Mouse (Mus musculus): ENCODE results near the gene Esp8.
"Not testable (repeated sequence)": the region's sequence is repeated elsewhere in the genome, so short reads cannot be mapped to it uniquely, and the experiment has no call there.

Gene Esp8

DNA sequence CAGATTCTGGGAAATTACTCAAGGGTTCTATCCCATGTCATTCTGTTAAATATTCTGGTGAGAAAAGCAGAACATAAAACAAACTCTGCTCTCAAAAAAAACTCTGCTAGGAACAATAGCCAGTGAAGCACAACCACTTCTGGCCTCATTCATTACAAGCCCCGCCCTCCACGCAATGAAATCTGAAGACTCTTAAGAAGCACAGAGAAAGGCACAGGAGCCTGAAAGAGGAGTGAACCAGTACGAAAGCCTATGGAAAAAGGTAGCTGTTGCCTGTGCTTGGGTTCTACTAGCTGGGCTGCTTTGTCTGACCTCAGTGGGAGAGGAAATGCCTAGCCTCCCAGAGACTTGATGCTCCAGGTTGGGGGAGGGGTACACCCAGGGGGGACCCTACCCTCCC lies at the start of gene Esp8:
Gene Esp8, plus strand, starts transcription at position 205 of the 400 bp plus-strand sequence.
- no peak for DNase-seq (ENCODE audit: low spot score in 2 of 2)

GRCm38 (mm10) chr17:40483566-40483965 lies 36.3 kb upstream of the Esp8 start:
- not testable (repeated sequence) for DNase-seq (ENCODE audit: low spot score in 2 of 2)

DNA sequence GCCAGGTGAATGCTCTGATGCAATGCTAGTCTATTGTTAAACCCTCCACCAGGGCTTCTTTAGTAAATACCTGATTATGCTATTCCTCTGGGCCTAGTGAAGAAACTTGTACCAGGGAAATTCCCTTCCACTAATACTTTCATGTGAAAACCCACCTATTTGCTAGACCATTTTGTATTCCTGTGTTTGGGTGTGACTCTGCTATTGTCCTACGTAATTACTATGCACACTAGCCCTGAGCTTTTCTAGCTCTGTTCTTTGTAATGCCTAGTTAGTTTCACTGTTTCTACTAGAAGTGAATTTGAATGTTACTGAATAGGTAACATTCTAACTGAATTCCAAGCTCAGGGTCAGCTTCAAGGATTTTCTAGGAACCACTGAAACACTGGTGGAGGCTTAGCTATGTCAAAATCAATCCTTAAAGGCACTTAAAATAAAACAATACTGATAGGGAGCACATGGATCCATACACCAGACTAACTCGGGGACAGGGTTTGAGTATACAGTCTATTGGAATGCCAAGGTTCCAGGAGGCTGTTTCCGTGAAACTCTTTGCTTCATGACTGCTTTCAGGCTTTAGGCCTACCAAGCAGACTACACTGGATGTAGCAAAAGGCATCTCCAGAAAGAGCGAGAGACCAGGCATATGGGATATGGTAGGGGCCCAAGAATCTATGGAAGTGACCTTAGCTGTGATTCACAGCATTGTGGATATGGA lies 24.2 kb upstream of the Esp8 start:
- not testable (repeated sequence) for DNase-seq (ENCODE audit: low spot score in 2 of 2)

- no peak for DNase-seq (ENCODE audit: low spot score in 2 of 2)
Observed at GRCm38 (mm10) chr17:40529813-40530212, 10.0 kb downstream of the Esp8 start.

- DNase-seq (ENCODE audit: low spot score in 2 of 2), result no peak
Observed at GRCm38 (mm10) chr17:40531147-40531546, 11.3 kb downstream of the Esp8 start.

GRCm38 (mm10) chr17:40547005-40547404 lies 27.2 kb downstream of the Esp8 start:
- DNase-seq (ENCODE audit: low spot score in 2 of 2), result not testable (repeated sequence)

- DNase-seq (ENCODE audit: low spot score in 2 of 2), result no peak
Observed at GRCm38 (mm10) chr17:40553470-40553869, 33.6 kb downstream of the Esp8 start.

DNA sequence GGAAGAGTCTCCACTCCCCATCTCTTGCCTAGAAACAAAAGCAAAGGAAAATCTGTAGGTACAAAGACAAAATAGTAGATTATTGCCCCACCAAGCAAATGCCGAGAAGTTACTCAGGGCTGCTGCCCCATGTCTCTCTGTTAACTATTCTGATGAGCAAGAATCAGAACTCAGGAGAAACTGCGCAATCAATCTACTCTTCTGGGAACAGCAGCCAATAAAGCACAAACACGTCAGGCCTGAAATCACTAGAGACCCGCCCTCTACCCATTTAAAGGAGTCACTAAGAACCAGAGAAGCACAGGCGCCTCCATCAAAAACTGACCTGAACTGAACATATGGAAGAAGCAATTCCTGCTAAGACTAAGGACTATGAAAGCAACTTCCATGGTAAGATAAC lies 41.4 kb downstream of the Esp8 start, which contains the start of gene Esp6:
Gene Esp6, plus strand, starts transcription at position 301 of the 400 bp plus-strand sequence.
- no peak for DNase-seq (ENCODE audit: low spot score in 2 of 2)

Measured in frontal cortex, postnatal 25 days (tissue).